Mouse (Mus musculus) heart, adult 2 months (tissue): ENCODE results near the gene Ntf5.

Experiments
- CTCF ChIP-seq: fragments of 200-600 bp; IDR thresholded peaks from 2 replicates; pipeline ENCODE4 v1.8.1; 2022; ENCODE audit warnings: antibody characterized with exemption, mild to moderate bottlenecking, moderate library complexity
- EP300 ChIP-seq: fragments of 200-500 bp; IDR thresholded peaks from 2 replicates; pipeline ENCODE4 v1.6.1; 2011; ENCODE audit warnings: low read depth, low read length, control low read depth; ENCODE audit not compliant: insufficient read depth
- POLR2A ChIP-seq: fragments of 200-500 bp; IDR thresholded peaks from 2 replicates; pipeline ENCODE4 v1.6.1; 2011; ENCODE audit warnings: mild to moderate bottlenecking, low read depth, low read length, control low read depth; ENCODE audit not compliant: insufficient read depth

DNA sequence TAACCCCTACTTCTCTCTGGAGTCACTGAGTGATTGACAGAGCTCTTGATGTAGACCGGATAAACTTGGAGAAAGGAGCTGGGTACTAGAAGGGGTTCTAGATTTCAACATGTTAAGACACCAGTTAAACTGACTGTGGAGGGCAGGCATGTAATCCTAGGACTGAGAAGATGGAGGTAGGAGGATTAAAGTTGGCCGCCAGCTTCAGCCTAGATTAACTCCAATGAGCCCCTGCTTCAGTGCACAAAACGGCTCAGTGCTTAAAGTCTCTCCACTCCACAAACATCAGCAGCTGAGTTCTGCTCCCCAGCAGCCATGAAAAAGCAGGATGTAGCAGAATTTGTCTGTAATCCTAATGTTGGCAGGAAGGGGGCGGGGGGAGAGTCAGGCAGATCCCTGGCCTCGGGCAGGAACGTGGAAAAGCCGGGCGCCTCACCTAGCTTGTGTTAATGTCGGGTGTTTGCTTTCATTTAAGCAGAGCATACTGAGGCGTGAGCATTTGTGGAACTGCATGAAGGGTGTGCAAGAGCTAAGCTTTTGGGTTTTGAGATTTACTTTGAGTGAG lies 11.9 kb upstream of the Ntf5 start:
- no peak for TF ChIP-seq CTCF
- TF ChIP-seq POLR2A: no peak
- no peak for TF ChIP-seq EP300
